Mouse (Mus musculus): ENCODE data around the gene Mcpt4. TPM values are rescaled to one million over a fixed set of nuclear protein-coding genes. Genes with fewer than 3 reads are reported as not detected.

Gene Mcpt4
- total RNA-seq, 2 experiments from 2014 or later, result 1.4 to 2.6 TPM

Small RNA genes within 50 kb of the gene (microRNA-seq; reads per million reads assigned to microRNA genes)
- 0 reads per million in 2 experiments for gene Mir6949 (ENCODE audit: borderline number of aligned reads in 2 of 2)

Other genes starting within 250 kb of the Mcpt4 start
- 10 to 100 TPM; 17.4 to 21.4 TPM for gene Nfatc4, start 239.2 kb downstream of the Mcpt4 start, total RNA-seq (2021)
- gene Nynrin, start 208.3 kb downstream of the Mcpt4 start, total RNA-seq (2021), result 1 to 10 TPM; 8.2 to 9.0 TPM
- not detected for gene Cbln3, start 177.9 kb downstream of the Mcpt4 start, total RNA-seq (2021)
- gene Khnyn, start 177.4 kb downstream of the Mcpt4 start, total RNA-seq (2021), result 10 to 100 TPM; 14.8 to 17.6 TPM
- 10 to 100 TPM; 66.9 to 90.4 TPM for gene Sdr39u1, start 162.0 kb downstream of the Mcpt4 start, total RNA-seq (2021)
- 1 to 10 TPM; 1.8 to 3.4 TPM for gene Cma1, start 117.6 kb downstream of the Mcpt4 start, total RNA-seq (2021)
- gene Cma2, start 111.3 kb downstream of the Mcpt4 start, total RNA-seq (2021), result under 1 TPM in 1 of 2 experiments, not detected in 1; 0.51 TPM
- gene Mcpt1, start 44.3 kb downstream of the Mcpt4 start, total RNA-seq (2021), result not detected
- not detected for gene Mcpt9, start 31.8 kb downstream of the Mcpt4 start, total RNA-seq (2021)
- gene Mcpt2, start 20.3 kb downstream of the Mcpt4 start, total RNA-seq (2021), result not detected
- not detected for gene Mcpt8, start 23.0 kb upstream of the Mcpt4 start, total RNA-seq (2021)
- not detected for gene Ctsg, start 40.3 kb upstream of the Mcpt4 start, total RNA-seq (2021)
- gene Gzme, start 58.3 kb upstream of the Mcpt4 start, total RNA-seq (2021), result not detected
- not detected for gene Gzmd, start 70.3 kb upstream of the Mcpt4 start, total RNA-seq (2021)
- not detected for gene Gzmg, start 97.3 kb upstream of the Mcpt4 start, total RNA-seq (2021)
- gene Gzmn, start 112.3 kb upstream of the Mcpt4 start, total RNA-seq (2021), result not detected
- not detected for gene Gzmf, start 149.1 kb upstream of the Mcpt4 start, total RNA-seq (2021)
- not detected for gene Gzmc, start 172.3 kb upstream of the Mcpt4 start, total RNA-seq (2021)
- under 1 TPM; 0.42 to 0.99 TPM for gene Gzmb, start 199.9 kb upstream of the Mcpt4 start, total RNA-seq (2021)

Data from adrenal gland, adult 18-20 months (tissue).